Mouse (Mus musculus): ENCODE measurements at regions not wholly inside any gene's neighbourhood (a gene's known extent, or its start where the extent isn't known, plus 50 kb on each side); places are given as distances from the start of the nearest gene placed in this dataset.
A peak's percentile ranks its signal among the peaks of the same experiment; 100 is the strongest.
"Not testable (repeated sequence)": the region's sequence is repeated elsewhere in the genome, so short reads cannot be mapped to it uniquely, and the experiment has no call there.

GRCm38 (mm10) chr4:55650186-55650585 lies 117.9 kb upstream of the Klf4 start:
- Histone ChIP-seq H3K9ac (ENCODE audit: low read depth, low read length) (no peak overlapping the region), H3K27me3 (replicated peaks; ENCODE audit: control insufficient read depth, insufficient read depth, low read length) (peaks cover 10% of the 10 kb centered on the region), H3K36me3 (ENCODE audit: control insufficient read depth, insufficient read depth) (no peaks in the 10 kb centered on the region), H3K9me3 (ENCODE audit: control insufficient read depth) (no peaks in the 10 kb centered on the region), H3K27ac (ENCODE audit: low read depth, low read length) (no peak overlapping the region), H3K4me2 (replicated peaks; ENCODE audit: low read depth) (no peak overlapping the region), H3K4me1 (replicated peaks; ENCODE audit: control insufficient read depth, insufficient read depth, low read length) (no peaks in the 10 kb centered on the region), H3K4me3 (ENCODE audit: low read depth, low read length) (no peak overlapping the region)
- TF ChIP-seq CTCF (IDR thresholded peaks at IDR 0.05; ENCODE audit: low read depth) = no peak
- ATAC-seq = no peak
- 58% methylated on average over 7 of the region's 7 CpGs for WGBS

GRCm38 (mm10) chr4:55648376-55648775 lies 116.1 kb upstream of the Klf4 start:
- Histone ChIP-seq H3K4me3 (ENCODE audit: low read depth, low read length) (no peak overlapping the region), H3K9me3 (ENCODE audit: control insufficient read depth) (no peaks in the 10 kb centered on the region), H3K4me2 (replicated peaks; ENCODE audit: low read depth) (no peak overlapping the region), H3K4me1 (replicated peaks; ENCODE audit: control insufficient read depth, insufficient read depth, low read length) (no peaks in the 10 kb centered on the region), H3K9ac (ENCODE audit: low read depth, low read length) (no peak overlapping the region), H3K27me3 (replicated peaks; ENCODE audit: control insufficient read depth, insufficient read depth, low read length) (peaks cover 10% of the 10 kb centered on the region), H3K36me3 (ENCODE audit: control insufficient read depth, insufficient read depth) (no peaks in the 10 kb centered on the region), H3K27ac (ENCODE audit: low read depth, low read length) (no peak overlapping the region)
- ATAC-seq = no peak
- WGBS = 83% methylated on average over 7 of the region's 7 CpGs
- no peak for TF ChIP-seq CTCF (IDR thresholded peaks at IDR 0.05; ENCODE audit: low read depth)

GRCm38 (mm10) chr4:55645432-55645831 lies 113.2 kb upstream of the Klf4 start:
- Histone ChIP-seq H3K9me3 (ENCODE audit: control insufficient read depth) (no peaks in the 10 kb centered on the region), H3K36me3 (ENCODE audit: control insufficient read depth, insufficient read depth) (no peaks in the 10 kb centered on the region), H3K4me1 (replicated peaks; ENCODE audit: control insufficient read depth, insufficient read depth, low read length) (no peaks in the 10 kb centered on the region), H3K27me3 (replicated peaks; ENCODE audit: control insufficient read depth, insufficient read depth, low read length) (peaks cover 10% of the 10 kb centered on the region; the same call in 1 of the 2 replicates), H3K4me3 (ENCODE audit: low read depth, low read length) (no peak overlapping the region), H3K9ac (ENCODE audit: low read depth, low read length) (no peak overlapping the region), H3K27ac (ENCODE audit: low read depth, low read length) (no peak overlapping the region), H3K4me2 (replicated peaks; ENCODE audit: low read depth) (no peak overlapping the region)
- WGBS = 74% methylated on average over 3 of the region's 3 CpGs
- ATAC-seq = no peak
- no peak for TF ChIP-seq CTCF (IDR thresholded peaks at IDR 0.05; ENCODE audit: low read depth)

GRCm38 (mm10) chr4:55644895-55645294 lies 112.6 kb upstream of the Klf4 start:
- no peak overlapping the region for H3K9ac ChIP-seq (ENCODE audit: low read depth, low read length)
- H3K27me3 ChIP-seq (replicated peaks; ENCODE audit: control insufficient read depth, insufficient read depth, low read length) = peaks cover 10% of the 10 kb centered on the region; the same call in 1 of the 2 replicates
- H3K4me2 ChIP-seq (replicated peaks; ENCODE audit: low read depth) = no peak overlapping the region
- H3K36me3 ChIP-seq (ENCODE audit: control insufficient read depth, insufficient read depth) = no peaks in the 10 kb centered on the region
- no peak overlapping the region for H3K27ac ChIP-seq (ENCODE audit: low read depth, low read length)
- ATAC-seq = no peak
- H3K4me1 ChIP-seq (replicated peaks; ENCODE audit: control insufficient read depth, insufficient read depth, low read length) = no peaks in the 10 kb centered on the region
- 39% methylated on average over 2 of the region's 2 CpGs for WGBS
- H3K9me3 ChIP-seq (ENCODE audit: control insufficient read depth) = no peaks in the 10 kb centered on the region
- TF ChIP-seq CTCF (IDR thresholded peaks at IDR 0.05; ENCODE audit: low read depth) = no peak
- no peak overlapping the region for H3K4me3 ChIP-seq (ENCODE audit: low read depth, low read length)

- Histone ChIP-seq H3K4me1 (replicated peaks; ENCODE audit: control insufficient read depth, insufficient read depth, low read length) (no peaks in the 10 kb centered on the region; the same call in 1 of the 2 replicates), H3K27me3 (replicated peaks; ENCODE audit: control insufficient read depth, insufficient read depth, low read length) (no peaks in the 10 kb centered on the region), H3K27ac (ENCODE audit: low read depth, low read length) (no peak overlapping the region), H3K36me3 (ENCODE audit: control insufficient read depth, insufficient read depth) (no peaks in the 10 kb centered on the region), H3K9me3 (ENCODE audit: control insufficient read depth) (no peaks in the 10 kb centered on the region), H3K4me2 (replicated peaks; ENCODE audit: low read depth) (no peak overlapping the region), H3K9ac (ENCODE audit: low read depth, low read length) (no peak overlapping the region), H3K4me3 (ENCODE audit: low read depth, low read length) (no peak overlapping the region)
- peak; percentile 83 for ATAC-seq
- 45% methylated on average over 7 of the region's 7 CpGs for WGBS
- TF ChIP-seq CTCF (IDR thresholded peaks at IDR 0.05; ENCODE audit: low read depth) = no peak
These were observed 102.8 kb upstream of the Klf4 start for GRCm38 (mm10) chr4:55634946-55635511.

- TF ChIP-seq CTCF (IDR thresholded peaks at IDR 0.05; ENCODE audit: low read depth) = no peak
These were observed 98.9 kb upstream of the Klf4 start for GRCm38 (mm10) chr4:55631157-55631556.

GRCm38 (mm10) chr4:55630215-55630614 lies 97.9 kb upstream of the Klf4 start:
- H3K9me3 ChIP-seq (ENCODE audit: control insufficient read depth); H3K9ac ChIP-seq (ENCODE audit: low read depth, low read length); H3K36me3 ChIP-seq (ENCODE audit: control insufficient read depth, insufficient read depth); H3K27me3 ChIP-seq (replicated peaks; ENCODE audit: control insufficient read depth, insufficient read depth, low read length); ATAC-seq; H3K4me2 ChIP-seq (replicated peaks; ENCODE audit: low read depth); H3K4me1 ChIP-seq (replicated peaks; ENCODE audit: control insufficient read depth, insufficient read depth, low read length); H3K4me3 ChIP-seq (ENCODE audit: low read depth, low read length); H3K27ac ChIP-seq (ENCODE audit: low read depth, low read length): not testable (repeated sequence)
- 88% methylated on average over 4 of the region's 4 CpGs for WGBS

More at GRCm38 (mm10) chr4:55631157-55631556, 98.9 kb upstream of the Klf4 start:
- Histone ChIP-seq H3K27ac (ENCODE audit: low read depth, low read length) (no peak overlapping the region), H3K4me2 (replicated peaks; ENCODE audit: low read depth) (no peak overlapping the region), H3K36me3 (ENCODE audit: control insufficient read depth, insufficient read depth) (no peaks in the 10 kb centered on the region), H3K4me3 (ENCODE audit: low read depth, low read length) (no peak overlapping the region), H3K4me1 (replicated peaks; ENCODE audit: control insufficient read depth, insufficient read depth, low read length) (no peaks in the 10 kb centered on the region; the same call in 1 of the 2 replicates), H3K9ac (ENCODE audit: low read depth, low read length) (no peak overlapping the region), H3K27me3 (replicated peaks; ENCODE audit: control insufficient read depth, insufficient read depth, low read length) (no peaks in the 10 kb centered on the region), H3K9me3 (ENCODE audit: control insufficient read depth) (no peaks in the 10 kb centered on the region)
- no peak for ATAC-seq
- WGBS = 90% methylated on average over 1 of the region's 1 CpGs

All from intestine, postnatal 0 days (tissue).